ENCODE assay signal across 23 mouse cellular contexts in genomic region chr6:87388877-87389276, GRCm38 (mm10). TPM values are rescaled to one million over a fixed set of nuclear protein-coding genes. Genes with fewer than 3 reads are reported as not detected.
A peak's percentile ranks its signal among the peaks of the same experiment; 100 is the strongest.
DNase-seq lines count a peak whose midpoint lies in the region; ATAC-seq lines count a peak whose summit lies in the region.
"Had no signal": no experiment of that assay in that cellular context is flagged by ENCODE, and none has a peak within 500 bp of the region (broad histone marks: within the 10 kb centered on the region; RNA-seq: fewer than 3 reads in every experiment).

TSS of gene Gkn3 (minus strand) at chr6:87388935.

- no peak within 1 kb of the TSS for H3K4me2 ChIP-seq in hindbrain, embryonic 12.5 days (replicated peaks)
- no peak within 1 kb of the TSS for H3K4me2 ChIP-seq in midbrain, embryonic 14.5 days (ENCODE audit: low read length)
- H3K4me2 ChIP-seq: midbrain, embryonic 11.5 days had no signal

- no peak for ATAC-seq in hindbrain, embryonic 12.5 days (ENCODE audit: low FRiP score)
- ATAC-seq in midbrain, embryonic 14.5 days (ENCODE audit: low FRiP score, low TSS enrichment), result no peak
- ATAC-seq: hindbrain, embryonic 16.5 days; Patski had no signal

- peak within 1 kb of the TSS; percentile 40; the same call in 1 of the 2 replicates for H3K27ac ChIP-seq in hindbrain, embryonic 10.5 days
- H3K27ac ChIP-seq in hindbrain, embryonic 12.5 days, result no peak within 1 kb of the TSS
- H3K27ac ChIP-seq in midbrain, embryonic 10.5 days (replicated peaks), result 0 out of 2 replicates have a peak within 1 kb of the TSS, but pooled peaks have one; percentile 46
- H3K27ac ChIP-seq in midbrain, embryonic 14.5 days (replicated peaks; ENCODE audit: low read depth, low read length), result no peak within 1 kb of the TSS
- H3K27ac ChIP-seq: layer of hippocampus, adult 2 months had no signal

- peaks cover 25% of the 10 kb centered on the region for H3K27me3 ChIP-seq in hindbrain, embryonic 10.5 days (ENCODE audit: insufficient read depth, poor library complexity, severe bottlenecking)
- no peaks in the 10 kb centered on the region for H3K27me3 ChIP-seq in hindbrain, embryonic 12.5 days
- H3K27me3 ChIP-seq in midbrain, embryonic 10.5 days (ENCODE audit: low read depth, poor library complexity, severe bottlenecking), result peaks cover 33% of the 10 kb centered on the region
- H3K27me3 ChIP-seq in midbrain, embryonic 14.5 days (ENCODE audit: control insufficient read depth, insufficient read depth, low read length), result no peaks in the 10 kb centered on the region

- no peaks in the 10 kb centered on the region for H3K9me3 ChIP-seq in hindbrain, embryonic 10.5 days
- no peaks in the 10 kb centered on the region for H3K9me3 ChIP-seq in hindbrain, embryonic 12.5 days (replicated peaks)
- H3K9me3 ChIP-seq in midbrain, embryonic 10.5 days (replicated peaks), result no peaks in the 10 kb centered on the region
- no peaks in the 10 kb centered on the region for H3K9me3 ChIP-seq in midbrain, embryonic 14.5 days (ENCODE audit: control insufficient read depth, low read length)

- H3K9ac ChIP-seq in hindbrain, embryonic 12.5 days, result no peak within 1 kb of the TSS
- no peak within 1 kb of the TSS for H3K9ac ChIP-seq in midbrain, embryonic 14.5 days (replicated peaks; ENCODE audit: low read length)

- 68% methylated on average over 7 of the region's 7 CpGs for WGBS in hindbrain, embryonic 10.5 days
- WGBS in hindbrain, embryonic 12.5 days, result 64% methylated on average over 7 of the region's 7 CpGs
- WGBS in midbrain, embryonic 10.5 days, result 67% methylated on average over 7 of the region's 7 CpGs
- 65% methylated on average over 7 of the region's 7 CpGs for WGBS in midbrain, embryonic 14.5 days

- no peaks in the 10 kb centered on the region for H3K36me3 ChIP-seq in hindbrain, embryonic 10.5 days
- H3K36me3 ChIP-seq in hindbrain, embryonic 12.5 days, result no peaks in the 10 kb centered on the region
- H3K36me3 ChIP-seq in midbrain, embryonic 10.5 days, result no peaks in the 10 kb centered on the region
- H3K36me3 ChIP-seq in midbrain, embryonic 14.5 days (ENCODE audit: control insufficient read depth, insufficient read depth, low read length), result no peaks in the 10 kb centered on the region

- no peak for DNase-seq in hindbrain, embryonic 10.5 days (ENCODE audit: low spot score)
- no peak for DNase-seq in midbrain, embryonic 10.5 days (ENCODE audit: low spot score)
- DNase-seq in midbrain, embryonic 14.5 days, result no peak
- DNase-seq in lung, postnatal 25 days (ENCODE audit: low spot score), result peak; percentile 16
- DNase-seq in embryo, embryonic 10.5 days (ENCODE audit: low spot score), result no peak
- DNase-seq in urinary bladder, postnatal 10 days (ENCODE audit: low spot score), result no peak
- DNase-seq: adrenal gland, adult 8-10 months; B cell, adult 2 months; cerebellum, adult 9-11 months; heart, adult 18-20 months; heart, postnatal 36 days; kidney, adult 2 months; kidney, postnatal 14 days; layer of hippocampus, postnatal 36 days; right cerebral cortex, postnatal 4 days; thymus, postnatal 4 days had no signal

- H3K4me3 ChIP-seq in hindbrain, embryonic 10.5 days, result no peak within 1 kb of the TSS
- no peak within 1 kb of the TSS for H3K4me3 ChIP-seq in hindbrain, embryonic 12.5 days
- H3K4me3 ChIP-seq in midbrain, embryonic 10.5 days, result no peak within 1 kb of the TSS
- no peak within 1 kb of the TSS for H3K4me3 ChIP-seq in midbrain, embryonic 14.5 days (replicated peaks; ENCODE audit: low read depth, low read length)
- H3K4me3 ChIP-seq: layer of hippocampus, adult 2 months had no signal

- H3K4me1 ChIP-seq in hindbrain, embryonic 10.5 days (replicated peaks), result peaks cover 21% of the 10 kb centered on the region
- peaks cover 9% of the 10 kb centered on the region for H3K4me1 ChIP-seq in hindbrain, embryonic 12.5 days
- peaks cover 38% of the 10 kb centered on the region for H3K4me1 ChIP-seq in midbrain, embryonic 10.5 days
- H3K4me1 ChIP-seq in midbrain, embryonic 14.5 days (ENCODE audit: control insufficient read depth, insufficient read depth, low read length), result 0 out of 2 replicates have a peak, but pooled peaks cover 9% of the 10 kb centered on the region

RNA-seq across cellular contexts. Expression of gene Gkn3, which starts in this region (rescaled TPM):
- not detected in 2 replicates for polyA plus RNA-seq in hindbrain, embryonic 10.5 days (2016; fragmentation: Nextera tagmentation; extraction: Ambion mirVana)
- 0.26 TPM in 1 of 2 replicates, not detected in the other for polyA plus RNA-seq in hindbrain, embryonic 12.5 days (2016; fragmentation: Nextera tagmentation; extraction: Ambion mirVana)
- polyA plus RNA-seq in midbrain, embryonic 10.5 days (2016; fragmentation: Nextera tagmentation; extraction: Ambion mirVana), result not detected in 2 replicates
- 0.27 TPM in 1 of 2 replicates, not detected in the other for polyA plus RNA-seq in midbrain, embryonic 14.5 days (2014; fragmentation: Nextera tagmentation; extraction: Ambion mirVana)
- polyA plus RNA-seq: forebrain, embryonic 11.5 days; neural tube, embryonic 11.5 days; Patski had no signal

Comparison
In these comparisons a context has a peak if more than half of its experiments do, and no peak if none do; other contexts are left out.
1. H3K27ac ChIP-seq: peak in hindbrain, embryonic 10.5 days (single experiment) and midbrain, embryonic 10.5 days (single experiment); none in hindbrain, embryonic 12.5 days (single experiment) and midbrain, embryonic 14.5 days (single experiment).